Comparison of ENCODE assay signal across 9 mouse cellular contexts in the genomic region with DNA sequence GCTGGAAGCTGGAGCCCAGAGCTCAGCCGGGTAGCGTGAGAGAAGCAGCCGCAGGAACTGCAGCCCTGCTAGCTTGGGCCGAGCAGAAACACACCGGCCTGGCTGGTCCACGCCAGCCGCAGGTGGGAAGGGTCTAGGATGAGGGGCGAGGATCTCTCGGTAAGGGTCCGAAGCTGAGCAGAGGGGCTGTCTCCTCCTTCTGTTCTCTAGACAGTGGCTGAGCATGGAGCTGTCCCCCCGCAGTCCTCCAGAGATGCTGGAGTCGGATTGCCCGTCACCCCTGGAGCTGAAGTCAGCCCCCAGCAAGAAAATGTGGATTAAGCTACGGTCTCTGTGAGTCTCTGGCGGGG. TPM values are rescaled to one million over a fixed set of nuclear protein-coding genes. Genes with fewer than 3 reads are reported as not detected.
DNase-seq lines count a peak whose midpoint lies in the region; ATAC-seq and TF ChIP-seq lines count a peak whose summit lies in the region.
"Had no signal": no experiment of that assay in that cellular context is flagged by ENCODE, and none has a peak within 500 bp of the region (broad histone marks: within the 10 kb centered on the region; RNA-seq: fewer than 3 reads in every experiment).

No protein-coding gene starts in this region.

- H3K4me2 ChIP-seq in heart, postnatal 0 days (ENCODE audit: low read depth, low read length) = peak overlapping the region; percentile 99
- peak overlapping the region; percentile 94 for H3K4me2 ChIP-seq in midbrain, embryonic 11.5 days

- 0 out of 2 replicates have a peak, but pooled peaks cover 6% of the 10 kb centered on the region for H3K4me1 ChIP-seq in heart, postnatal 0 days (ENCODE audit: control insufficient read depth, insufficient read depth)
- H3K4me1 ChIP-seq in hindbrain, embryonic 10.5 days (replicated peaks) = peaks cover 37% of the 10 kb centered on the region
- H3K4me1 ChIP-seq in midbrain, embryonic 11.5 days (ENCODE audit: control insufficient read depth, insufficient read depth, low read length) = peaks cover 7% of the 10 kb centered on the region

- H3K9me3 ChIP-seq in heart, postnatal 0 days (replicated peaks; ENCODE audit: control insufficient read depth, low read length) = no peaks in the 10 kb centered on the region
- H3K9me3 ChIP-seq in hindbrain, embryonic 10.5 days = no peaks in the 10 kb centered on the region
- H3K9me3 ChIP-seq in midbrain, embryonic 11.5 days (ENCODE audit: control insufficient read depth, low read length) = no peaks in the 10 kb centered on the region

- WGBS in heart, postnatal 0 days = 0% methylated on average over 12 of the region's 15 CpGs
- under 1% methylated on average over 15 of the region's 15 CpGs for WGBS in hindbrain, embryonic 10.5 days
- WGBS in midbrain, embryonic 11.5 days = 0% methylated on average over 15 of the region's 15 CpGs

- H3K27me3 ChIP-seq in heart, postnatal 0 days (ENCODE audit: control insufficient read depth, insufficient read depth, low read length) = peaks cover 23% of the 10 kb centered on the region
- peaks cover 58% of the 10 kb centered on the region for H3K27me3 ChIP-seq in hindbrain, embryonic 10.5 days (ENCODE audit: insufficient read depth, poor library complexity, severe bottlenecking)
- H3K27me3 ChIP-seq in midbrain, embryonic 11.5 days (ENCODE audit: control insufficient read depth, insufficient read depth, low read length) = peaks cover 4% of the 10 kb centered on the region; the same call in 1 of the 2 replicates

- H3K36me3 ChIP-seq in heart, postnatal 0 days (replicated peaks; ENCODE audit: control insufficient read depth, insufficient read depth, low read length) = no peaks in the 10 kb centered on the region
- H3K36me3 ChIP-seq in hindbrain, embryonic 10.5 days = no peaks in the 10 kb centered on the region
- H3K36me3 ChIP-seq in midbrain, embryonic 11.5 days (ENCODE audit: control insufficient read depth, insufficient read depth, low read length) = no peaks in the 10 kb centered on the region

- no peak overlapping the region for H3K27ac ChIP-seq in heart, postnatal 0 days (ENCODE audit: low read depth)
- peak overlapping the region; percentile 90 for H3K27ac ChIP-seq in hindbrain, embryonic 10.5 days
- H3K27ac ChIP-seq in midbrain, embryonic 11.5 days (ENCODE audit: low read depth, low read length) = peak overlapping the region; percentile 3; the same call in 1 of the 2 replicates

- no peak for TF ChIP-seq CTCF in heart, postnatal 0 days (IDR thresholded peaks at IDR 0.05; ENCODE audit: low read depth)

- peak overlapping the region; percentile 38; the same call in 1 of the 2 replicates for H3K9ac ChIP-seq in heart, postnatal 0 days (replicated peaks; ENCODE audit: low read depth, low read length)
- peak overlapping the region; percentile 84 for H3K9ac ChIP-seq in midbrain, embryonic 11.5 days (ENCODE audit: low read length)

- no peak for TF ChIP-seq EP300 in heart, postnatal 0 days (IDR thresholded peaks at IDR 0.05; ENCODE audit: low read depth)

- ATAC-seq in heart, postnatal 0 days (ENCODE audit: insufficient read depth, low read depth) = 0 out of 2 replicates have a peak, but pooled peaks have one; percentile 15
- ATAC-seq in midbrain, embryonic 11.5 days (ENCODE audit: low FRiP score) = peak; percentile 79

- H3K4me3 ChIP-seq in heart, postnatal 0 days (ENCODE audit: low read depth, low read length) = peak overlapping the region; percentile 60
- peak overlapping the region; percentile 75 for H3K4me3 ChIP-seq in hindbrain, embryonic 10.5 days
- peak overlapping the region; percentile 63 for H3K4me3 ChIP-seq in midbrain, embryonic 11.5 days (ENCODE audit: low read depth, low read length)

- no peak for DNase-seq in heart, postnatal 0 days (ENCODE audit: low spot score)
- no peak for DNase-seq in heart, postnatal 36 days
- peak; percentile 49 for DNase-seq in R1 (ENCODE audit: low read depth, low spot score)
- DNase-seq in hindbrain, embryonic 10.5 days (ENCODE audit: low spot score) = no peak
- DNase-seq in midbrain, embryonic 11.5 days (ENCODE audit: low spot score, missing footprints) = peak; percentile 96
- no peak for DNase-seq in right cerebral cortex, postnatal 25 days
- DNase-seq in right cerebral cortex, postnatal 36 days (ENCODE audit: low spot score in 2 of 2) = no peak
- DNase-seq in frontal cortex, adult 2 months (ENCODE audit: extremely low spot score in 1 of 2, low spot score in 1 of 2) = no peak

- intact Hi-C loops in heart, postnatal 36 days (cut with DNase I) = no loop called here

RNA-seq across cellular contexts. Expression of a gene that starts 0.4 kb away (rescaled TPM):
- 0.88 and 4.0 TPM in 2 replicates for total RNA-seq in heart, postnatal 0 days (2014; rRNA removed; ENCODE audit: low replicate concordance)
- 1.2 and 1.3 TPM in 2 replicates for polyA plus RNA-seq in heart, postnatal 0 days (2015; fragmentation: Nextera tagmentation; extraction: Ambion mirVana)
- 1 to 10 TPM; 1.2 to 1.5 TPM for total RNA-seq in heart, postnatal 36 days (2021)
- polyA plus RNA-seq in hindbrain, embryonic 10.5 days (2016; fragmentation: Nextera tagmentation; extraction: Ambion mirVana) = 26.8 and 44.9 TPM in 2 replicates
- 31.8 and 35.6 TPM in 2 replicates for polyA plus RNA-seq in midbrain, embryonic 11.5 days (2014; fragmentation: Nextera tagmentation; extraction: Ambion mirVana)
- polyA plus RNA-seq in frontal cortex, adult 2 months (2012; rRNA removed) = 150 and 159 TPM in 2 replicates

RNA-seq across cellular contexts. Expression of a gene that starts 34.6 kb away (rescaled TPM):
- total RNA-seq in heart, postnatal 0 days (2014; rRNA removed; ENCODE audit: low replicate concordance) = 8.4 and 25.2 TPM in 2 replicates
- polyA plus RNA-seq in heart, postnatal 0 days (2015; fragmentation: Nextera tagmentation; extraction: Ambion mirVana) = 36.3 and 43.4 TPM in 2 replicates
- total RNA-seq in heart, postnatal 36 days (2021) = 10 to 100 TPM in 1 of 2 experiments, 1 to 10 TPM in 1; 9.4 to 10.1 TPM
- 37.7 and 56.5 TPM in 2 replicates for polyA plus RNA-seq in hindbrain, embryonic 10.5 days (2016; fragmentation: Nextera tagmentation; extraction: Ambion mirVana)
- 56.4 and 62.7 TPM in 2 replicates for polyA plus RNA-seq in midbrain, embryonic 11.5 days (2014; fragmentation: Nextera tagmentation; extraction: Ambion mirVana)
- 156 and 188 TPM in 2 replicates for polyA plus RNA-seq in frontal cortex, adult 2 months (2012; rRNA removed)

RNA-seq across cellular contexts. Expression of a gene that starts 49.6 kb away (rescaled TPM):
- total RNA-seq in heart, postnatal 0 days (2014; rRNA removed; ENCODE audit: low replicate concordance) = 1.7 and 3.4 TPM in 2 replicates
- polyA plus RNA-seq in heart, postnatal 0 days (2015; fragmentation: Nextera tagmentation; extraction: Ambion mirVana) = 0.93 and 0.97 TPM in 2 replicates
- total RNA-seq in heart, postnatal 36 days (2021) = 1 to 10 TPM; 3.6 to 5.7 TPM
- 1.9 and 2.7 TPM in 2 replicates for polyA plus RNA-seq in hindbrain, embryonic 10.5 days (2016; fragmentation: Nextera tagmentation; extraction: Ambion mirVana)
- 2.4 and 2.7 TPM in 2 replicates for polyA plus RNA-seq in midbrain, embryonic 11.5 days (2014; fragmentation: Nextera tagmentation; extraction: Ambion mirVana)
- polyA plus RNA-seq in frontal cortex, adult 2 months (2012; rRNA removed) = 6.4 and 7.6 TPM in 2 replicates

RNA-seq across cellular contexts. Expression of a gene that starts 55.0 kb away (rescaled TPM):
- not detected in 2 replicates for total RNA-seq in heart, postnatal 0 days (2014; rRNA removed; ENCODE audit: low replicate concordance)
- polyA plus RNA-seq in heart, postnatal 0 days (2015; fragmentation: Nextera tagmentation; extraction: Ambion mirVana) = not detected in 2 replicates
- not detected for total RNA-seq in heart, postnatal 36 days (2021)
- not detected in 2 replicates for polyA plus RNA-seq in hindbrain, embryonic 10.5 days (2016; fragmentation: Nextera tagmentation; extraction: Ambion mirVana)
- polyA plus RNA-seq in midbrain, embryonic 11.5 days (2014; fragmentation: Nextera tagmentation; extraction: Ambion mirVana) = 0.23 TPM in 1 of 2 replicates, not detected in the other
- not detected in 2 replicates for polyA plus RNA-seq in frontal cortex, adult 2 months (2012; rRNA removed)
- polyA plus RNA-seq: urinary bladder, adult 2 months had no signal

Comparison
In these comparisons a context has a peak if more than half of its experiments do, and no peak if none do; other contexts are left out.
1. DNase-seq: peak in R1 (single experiment) and midbrain, embryonic 11.5 days (single experiment); none in heart, postnatal 0 days (single experiment), heart, postnatal 36 days (0 of 2), hindbrain, embryonic 10.5 days (single experiment), right cerebral cortex, postnatal 25 days (single experiment), right cerebral cortex, postnatal 36 days (0 of 2) and frontal cortex, adult 2 months (0 of 2).
2. RNA of a gene that starts 0.4 kb away (polyA plus RNA-seq): 150 to 159 TPM in frontal cortex, adult 2 months, 26.8 to 44.9 TPM in hindbrain, embryonic 10.5 days and 31.8 to 35.6 TPM in midbrain, embryonic 11.5 days; 1.2 to 1.3 TPM in heart, postnatal 0 days; every median in the first group is over 10 times any median in the second.
3. Peak in every context shown above with its lines, with median percentiles within 50 percentile points of each other: H3K4me3 ChIP-seq.